Mouse (Mus musculus) neural tube, embryonic 10.5 days (tissue): ENCODE measurements around the gene Polr3h.
"Not testable (repeated sequence)": the region's sequence is repeated elsewhere in the genome, so short reads cannot be mapped to it uniquely, and the experiment has no call there.

Experiments
- DNase-seq: peaks from one replicate; pipeline ENCODE4 v3.0.0-alpha.2; 2017; ENCODE audit warnings: low spot score; ENCODE audit errors: extremely low spot score

The Polr3h gene

DNA sequence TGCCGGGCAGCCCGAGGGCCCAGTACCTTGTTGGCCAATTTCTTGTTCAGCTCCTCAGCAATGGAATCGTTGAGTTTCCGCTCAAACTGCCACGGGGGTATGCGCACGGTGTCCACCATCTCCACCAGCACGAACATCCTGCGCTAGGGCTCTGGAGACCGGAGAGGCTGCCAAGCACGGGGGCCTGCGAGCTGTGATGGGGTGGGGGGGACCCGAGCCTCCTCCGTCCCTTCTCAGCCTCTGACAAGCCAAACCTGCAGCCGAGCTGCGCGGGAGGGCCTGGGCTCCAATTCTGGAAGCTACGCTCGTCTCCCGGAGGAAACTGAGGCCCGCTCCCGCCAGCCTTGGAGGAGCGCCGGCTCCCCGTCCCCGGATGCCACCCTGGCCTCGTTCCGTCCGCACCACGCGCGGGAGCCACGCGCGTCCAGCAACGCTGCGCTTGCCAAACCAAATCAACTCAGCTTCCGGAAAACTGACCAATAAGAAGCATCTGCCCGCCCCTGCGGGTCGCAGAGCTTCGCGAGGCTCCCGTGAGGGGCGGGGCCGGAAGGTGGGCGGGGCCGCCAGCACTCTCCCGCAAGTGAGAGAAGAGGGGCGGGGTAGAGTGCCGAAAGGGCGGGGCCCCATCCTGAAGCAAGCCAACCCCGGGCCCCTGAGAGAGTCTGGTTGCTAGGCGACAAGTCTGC lies at the start of gene Polr3h:
Gene Polr3h (minus strand): TSS at position 481 of the 686 bp plus-strand sequence.
- peak; percentile 95 for DNase-seq

DNA sequence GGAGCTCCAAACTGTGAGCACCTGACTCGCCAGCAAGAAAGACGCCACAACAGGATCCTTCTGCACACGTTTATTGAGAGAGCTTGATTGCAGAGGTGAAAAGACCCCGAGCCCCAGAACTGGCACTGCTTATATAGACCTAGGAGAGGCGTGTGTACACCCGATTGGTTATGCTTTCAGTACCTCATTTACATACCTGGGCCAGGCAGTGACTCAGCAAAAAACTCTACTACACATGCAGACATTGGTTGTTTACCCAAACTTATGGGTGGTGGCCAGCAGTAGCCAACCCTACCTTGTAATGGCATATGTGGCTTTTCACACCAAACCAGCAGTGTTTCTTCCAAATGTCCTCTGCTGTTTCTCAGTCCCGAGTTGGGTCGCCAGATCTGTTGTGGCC lies 49.1 kb upstream of the Polr3h start:
- not testable (repeated sequence) for DNase-seq

DNA sequence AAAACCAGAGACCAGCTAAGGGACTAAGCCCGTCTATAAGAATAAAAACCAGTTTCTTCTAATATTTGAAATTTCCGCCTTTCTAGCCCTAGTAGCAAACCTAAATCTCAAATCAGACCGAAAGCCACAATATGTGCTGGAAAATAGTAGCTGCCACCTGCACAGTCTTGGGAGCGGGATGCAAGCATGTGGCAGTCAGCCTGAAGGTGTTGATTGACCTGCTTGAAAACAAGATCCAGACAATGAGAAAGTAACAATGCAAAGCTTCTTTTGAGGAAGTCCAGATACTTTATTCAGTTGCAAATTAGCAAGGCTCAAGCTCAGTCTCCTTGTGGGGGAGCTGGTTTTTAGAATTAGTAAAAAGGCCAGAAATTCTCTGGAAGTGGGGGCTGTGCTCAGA lies 44.5 kb upstream of the Polr3h start:
- DNase-seq = not testable (repeated sequence)

DNA sequence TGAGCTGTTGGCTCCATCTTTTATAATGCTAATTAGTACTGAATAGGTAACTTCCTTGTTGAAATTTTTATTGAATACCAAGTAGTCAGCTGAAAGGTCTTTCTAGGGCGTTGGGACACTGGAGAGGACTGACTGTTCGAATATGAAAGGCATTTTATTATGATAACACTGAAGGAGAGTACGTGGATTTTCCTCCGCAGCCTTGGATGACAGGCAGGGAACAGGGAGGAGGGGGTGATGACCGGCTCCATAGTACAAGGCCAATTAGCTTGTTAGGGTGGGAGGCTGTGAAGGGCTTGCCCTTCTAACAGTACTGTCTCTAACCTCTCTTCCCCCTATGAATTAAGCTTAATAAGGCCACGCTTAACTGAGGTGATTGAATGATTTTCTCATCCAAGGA lies 43.6 kb upstream of the Polr3h start:
- DNase-seq = not testable (repeated sequence)

DNA sequence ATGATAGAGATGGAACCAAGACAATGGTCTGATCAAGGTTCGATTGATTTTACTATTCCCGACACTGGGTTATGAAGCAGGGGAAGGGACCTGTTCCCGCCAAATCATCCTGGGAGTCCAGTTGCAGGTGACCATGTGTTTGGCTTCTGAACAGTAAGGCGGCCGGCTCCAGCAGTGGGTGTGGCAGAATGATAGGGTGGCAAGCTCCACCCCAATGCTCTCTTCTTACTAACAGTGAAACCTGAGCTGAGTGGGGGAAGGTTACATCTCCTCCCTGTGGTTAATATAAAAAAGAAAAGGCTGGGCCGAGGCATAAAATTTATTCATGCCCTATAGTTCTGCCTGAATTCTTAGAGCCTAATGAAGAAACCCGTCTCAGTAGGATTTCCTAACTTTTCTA lies 43.1 kb upstream of the Polr3h start:
- no peak for DNase-seq

DNA sequence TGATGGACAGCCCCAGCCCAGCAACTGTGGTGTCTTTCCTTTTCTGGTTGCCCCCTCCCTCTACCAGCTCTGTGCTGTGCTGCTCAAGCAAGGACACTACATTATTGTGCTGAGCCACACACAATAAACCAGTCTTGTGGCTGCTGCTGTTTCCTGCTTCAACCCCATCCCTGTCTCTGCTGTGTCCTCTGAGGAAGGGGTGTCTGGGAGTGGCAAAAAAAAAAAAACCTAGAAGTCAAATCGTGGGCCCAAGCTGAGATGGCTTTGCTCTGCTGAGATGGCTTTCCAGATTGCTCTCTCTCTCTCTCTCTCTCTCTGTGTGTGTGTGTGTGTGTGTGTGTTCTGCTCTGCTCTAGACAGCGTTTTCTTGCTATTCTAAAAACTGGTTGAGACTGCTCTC lies 42.4 kb upstream of the Polr3h start:
- DNase-seq = no peak

DNA sequence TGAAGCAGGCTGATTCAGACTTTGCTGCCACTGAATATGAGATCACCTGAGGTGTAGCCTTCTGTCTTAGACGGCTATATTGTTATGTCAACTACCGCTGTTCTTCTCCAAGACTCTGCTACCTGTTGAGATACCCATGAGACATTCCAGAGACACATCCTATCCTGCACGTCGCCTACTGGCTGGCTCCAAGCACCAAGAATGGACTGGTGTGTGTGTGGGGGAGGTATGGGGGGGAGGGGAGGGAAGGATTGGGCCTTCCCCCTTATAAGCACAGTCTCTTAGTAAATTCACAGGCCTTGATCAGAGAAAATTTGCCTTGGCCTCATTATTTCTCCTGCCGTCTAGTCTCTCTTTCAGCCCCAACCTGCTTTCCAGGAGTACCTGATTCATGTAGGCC lies 41.8 kb upstream of the Polr3h start:
- DNase-seq = no peak

DNA sequence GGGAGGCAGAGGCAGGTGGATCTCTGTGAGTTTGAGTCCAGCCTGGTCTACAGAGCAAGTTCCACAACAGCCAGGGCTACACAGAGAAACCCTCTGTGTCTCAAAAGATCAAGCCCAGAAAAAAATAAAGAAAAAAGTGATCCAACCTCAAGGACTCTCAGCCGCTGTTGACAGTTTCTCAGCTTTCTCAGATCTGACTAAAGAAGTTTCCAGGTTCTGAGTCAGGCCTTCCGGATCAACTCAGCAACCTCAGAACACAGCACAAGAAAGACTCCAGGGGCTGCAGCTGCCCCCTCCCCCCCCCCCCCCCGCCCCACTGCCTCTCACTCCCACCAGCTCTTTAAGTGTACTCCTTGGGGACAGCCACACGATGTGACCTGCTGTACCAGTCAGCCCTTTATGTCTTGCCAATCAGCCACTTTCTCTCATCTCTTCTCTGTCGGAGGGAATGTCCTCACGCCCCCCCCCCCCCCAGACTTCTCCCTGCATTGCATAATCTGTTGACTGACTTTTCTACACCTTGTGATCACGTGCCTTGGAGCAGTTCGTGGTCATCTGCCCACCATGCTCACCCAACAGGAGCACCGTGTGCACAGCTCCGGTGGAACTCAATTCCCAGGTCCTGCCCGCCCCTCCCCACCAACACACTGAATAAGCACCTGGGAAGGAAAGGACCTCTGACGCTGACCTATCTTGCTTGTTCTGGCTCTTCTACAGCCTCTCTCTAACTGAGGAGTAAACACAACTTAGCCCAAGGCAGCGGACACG lies 40.2 kb upstream of the Polr3h start:
- no peak for DNase-seq

DNA sequence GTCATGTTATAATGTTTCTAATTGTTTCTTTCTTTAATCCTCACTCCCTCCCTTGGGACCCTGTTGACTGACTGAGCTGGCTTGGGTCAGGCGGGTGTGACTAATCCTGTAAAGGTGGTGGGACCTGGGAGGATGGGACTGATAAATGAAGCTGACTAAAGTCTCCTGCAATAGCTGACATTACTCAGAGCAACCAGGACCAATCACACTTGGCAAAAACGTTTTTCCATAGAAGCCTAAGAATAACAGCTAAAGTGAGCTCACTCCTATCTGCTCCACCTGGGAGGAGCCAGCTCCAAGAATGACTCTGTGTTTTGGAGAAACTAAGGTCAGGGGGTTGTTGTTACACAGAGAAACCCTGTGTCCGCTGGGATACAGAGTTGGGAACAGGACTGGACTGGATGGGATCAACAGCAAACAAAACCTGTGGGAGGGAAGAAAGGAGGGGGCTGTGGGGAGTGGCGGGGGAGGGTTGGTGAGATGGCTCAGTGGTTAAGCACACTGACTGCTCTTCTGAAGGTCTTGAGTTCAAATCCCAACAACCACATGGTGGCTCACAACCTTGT lies 39.0 kb upstream of the Polr3h start:
- DNase-seq = no peak

DNA sequence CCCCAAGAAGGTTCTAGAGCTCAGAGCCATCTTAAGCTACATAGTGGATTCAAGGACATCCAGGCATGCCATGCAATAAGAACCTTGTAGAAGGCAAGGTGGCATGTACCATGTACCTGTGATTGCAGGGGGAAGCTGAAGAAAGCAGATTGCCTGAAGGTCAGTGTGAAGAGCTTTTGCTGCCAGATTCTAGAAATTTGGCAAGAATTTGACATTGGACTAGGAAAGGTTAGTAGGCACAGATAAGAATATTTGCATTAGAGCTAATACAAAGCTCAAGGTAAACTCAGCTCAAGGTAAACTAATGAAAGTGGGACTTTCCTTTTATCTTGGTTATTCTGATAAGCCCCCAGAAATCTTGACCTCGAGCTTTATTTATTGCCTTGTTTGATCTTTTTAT lies 38.2 kb upstream of the Polr3h start:
- DNase-seq = no peak

DNA sequence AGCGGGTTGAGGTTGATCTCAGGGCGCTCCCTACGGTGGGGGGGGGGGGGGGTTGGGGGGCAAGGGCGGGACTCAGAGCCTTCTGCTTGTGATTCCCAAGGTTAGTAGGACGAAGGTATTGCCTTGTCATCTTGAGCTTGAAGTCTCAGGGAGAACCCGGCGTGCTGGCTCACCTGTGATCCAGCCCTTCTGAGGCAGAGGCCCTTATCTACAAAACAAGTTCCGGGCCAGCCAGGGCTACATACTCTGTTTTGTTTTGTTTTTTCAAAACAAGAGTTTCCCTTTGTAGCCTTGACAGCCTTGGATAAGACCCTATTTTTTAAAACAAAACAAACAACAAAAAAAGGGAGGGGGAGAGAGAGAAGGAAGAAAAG lies 35.0 kb upstream of the Polr3h start:
- no peak for DNase-seq

DNA sequence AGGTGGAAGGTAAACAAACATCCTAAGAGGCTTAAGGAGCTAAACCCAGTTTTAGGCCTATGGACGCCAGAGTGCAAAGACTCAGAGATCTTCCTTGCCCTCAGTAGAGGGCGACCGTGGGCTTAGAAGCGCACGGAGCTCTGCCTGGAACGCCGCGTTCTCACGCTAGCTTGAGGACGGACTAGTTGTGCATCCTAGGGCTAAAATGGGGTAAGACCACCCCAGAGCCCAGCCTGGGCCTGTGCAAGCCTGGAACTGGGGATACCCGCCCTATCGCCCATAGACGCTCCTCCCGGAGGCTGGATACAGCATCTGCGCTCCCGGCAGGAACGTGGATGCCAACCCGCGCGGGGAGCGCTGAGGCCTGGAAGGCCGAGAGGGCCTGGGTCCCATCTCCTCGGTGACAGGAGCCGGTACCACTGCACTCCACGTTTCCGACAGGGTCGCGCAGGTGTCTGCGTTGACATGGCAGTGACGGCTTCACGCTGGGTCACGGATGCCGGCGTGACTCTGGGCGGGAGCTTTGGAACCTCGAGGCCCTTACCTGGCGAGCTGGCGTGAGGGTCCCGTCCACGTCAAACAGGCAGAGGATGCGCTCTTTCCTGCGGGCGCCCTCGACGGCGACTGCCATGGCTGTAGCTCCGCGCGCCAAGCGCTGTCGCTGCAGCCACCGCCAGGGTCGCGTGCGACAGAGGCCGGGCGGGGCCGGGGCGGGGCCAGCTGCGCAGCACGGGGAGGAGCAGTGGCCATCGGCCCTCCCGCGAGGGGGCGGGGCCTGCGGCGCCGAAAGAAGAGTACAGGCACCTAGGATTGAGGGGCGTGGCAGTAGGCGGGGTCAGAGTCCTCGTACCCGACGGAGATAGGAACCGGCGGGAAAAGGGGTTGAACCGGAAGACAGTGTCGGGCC lies 34.4 kb upstream of the Polr3h start, which contains the start of gene Pmm1:
Gene Pmm1 (minus strand): TSS at position 760 of the 907 bp plus-strand sequence.
- DNase-seq = peak; percentile 99

DNA sequence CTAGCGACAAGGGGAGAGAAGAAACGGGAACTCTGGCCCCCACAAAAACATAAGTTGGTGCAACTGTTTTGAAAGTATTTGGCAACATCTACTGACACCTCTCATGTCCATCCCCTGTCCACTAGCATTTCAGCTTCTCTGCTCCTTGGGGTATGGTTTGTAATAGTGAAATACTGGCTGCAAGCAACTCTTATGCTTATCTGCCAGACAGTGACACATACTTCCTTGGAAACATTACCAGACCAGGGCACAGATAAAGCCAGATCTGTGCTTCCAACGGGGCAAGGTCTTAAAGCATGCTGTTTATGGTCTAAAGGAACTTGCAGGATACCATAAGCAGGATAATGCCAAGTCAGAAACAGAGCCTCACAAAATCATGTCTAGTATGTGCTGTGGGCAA lies 32.9 kb upstream of the Polr3h start:
- DNase-seq = no peak

DNA sequence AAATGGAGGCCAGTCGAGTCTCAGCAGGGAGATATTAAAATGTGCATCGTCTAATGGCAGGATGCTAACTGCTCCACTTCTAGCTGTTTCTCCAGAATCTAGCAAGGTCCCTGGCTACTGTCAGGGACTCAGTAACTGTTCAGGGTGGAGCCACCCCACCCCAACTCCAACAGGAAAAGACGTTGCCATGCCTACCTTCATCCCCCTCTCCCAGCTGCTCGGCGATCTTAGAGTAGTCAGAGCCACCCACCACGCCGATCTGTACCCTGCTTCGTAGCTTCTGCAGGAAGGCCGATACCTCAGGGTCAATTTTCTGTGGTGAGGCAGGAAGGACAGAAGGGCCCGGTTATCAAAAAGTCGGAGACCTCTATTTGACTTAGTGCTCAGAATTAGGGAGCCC lies 31.6 kb upstream of the Polr3h start:
- DNase-seq = no peak

DNA sequence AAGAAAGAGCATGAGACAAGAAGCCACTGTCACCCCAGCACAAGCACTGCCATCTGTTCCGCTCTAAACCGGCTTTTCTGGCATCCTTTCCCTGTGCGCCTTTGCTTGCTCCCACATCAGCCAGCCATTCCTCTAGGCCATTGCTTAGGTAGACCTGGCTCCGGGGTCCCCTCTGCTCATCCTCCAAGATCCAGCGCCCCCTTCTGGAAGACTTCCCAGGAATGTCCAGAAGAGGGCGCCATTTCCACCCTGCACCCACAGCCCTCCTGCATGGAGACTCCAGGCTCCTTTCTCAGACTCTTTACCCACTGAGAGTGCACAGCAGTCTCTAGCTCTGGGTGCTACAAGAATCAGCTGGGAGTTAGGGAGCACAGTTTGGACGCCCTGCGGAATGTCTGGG lies 30.4 kb upstream of the Polr3h start:
- DNase-seq = peak; percentile 57

DNA sequence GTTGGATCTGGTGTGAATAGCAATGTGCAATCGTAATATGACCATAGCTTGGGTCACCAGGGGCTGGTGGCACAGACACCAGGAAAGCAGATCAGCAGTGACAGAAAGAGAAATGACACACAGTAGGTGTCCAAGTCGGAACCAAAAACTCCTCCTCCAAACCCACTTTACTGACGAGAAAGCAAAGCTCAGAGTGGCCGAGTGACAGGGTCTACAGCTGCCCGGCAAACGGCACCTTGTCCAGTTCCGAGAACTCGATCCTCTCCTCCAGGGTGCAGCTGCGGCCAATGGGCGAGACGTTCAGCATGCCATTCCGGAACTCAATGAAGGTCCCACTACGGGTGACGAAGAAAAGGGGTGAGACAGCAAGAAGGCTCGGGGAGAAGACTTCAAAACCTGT lies 29.4 kb upstream of the Polr3h start:
- DNase-seq = no peak

DNA sequence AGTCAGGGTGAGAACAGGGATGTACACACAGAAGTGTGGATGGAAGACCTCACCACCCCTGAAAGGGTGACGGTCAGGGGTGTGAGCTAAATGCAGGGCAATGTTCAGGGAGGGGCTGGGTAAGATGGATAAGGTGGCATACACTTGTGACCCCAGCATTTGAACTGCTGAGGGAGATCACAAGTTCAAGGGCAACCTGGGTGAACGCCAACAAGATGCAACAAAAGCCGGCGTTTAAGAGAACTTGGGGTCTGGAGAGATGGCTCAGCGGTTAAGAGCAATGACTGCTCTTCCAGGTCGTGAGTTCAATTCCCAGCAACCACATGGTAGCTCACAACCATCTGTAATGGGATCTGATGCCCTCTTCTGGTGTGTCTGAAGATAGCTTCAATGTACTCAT lies 28.7 kb upstream of the Polr3h start:
- no peak for DNase-seq

DNA sequence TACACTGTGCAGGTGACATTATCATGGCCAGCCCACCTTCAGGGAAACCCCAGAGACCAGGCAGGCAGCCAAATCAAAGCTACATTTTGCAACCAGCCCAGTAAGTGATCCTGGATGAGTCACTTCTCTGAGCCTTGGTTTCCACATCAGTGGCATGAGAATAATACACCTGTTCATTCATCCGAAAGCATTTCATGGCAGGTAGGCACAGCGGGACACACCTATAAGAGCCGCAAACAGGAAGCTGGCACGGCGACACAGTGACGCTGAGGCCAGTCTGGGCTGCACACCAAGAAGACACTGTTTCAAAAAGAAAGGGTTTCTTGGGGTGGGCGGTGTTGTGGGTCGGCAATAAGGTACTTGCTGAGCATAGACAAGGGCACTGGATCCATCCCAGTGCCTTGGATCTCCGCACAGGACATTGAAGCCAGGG lies 28.1 kb upstream of the Polr3h start:
- DNase-seq = no peak

DNA sequence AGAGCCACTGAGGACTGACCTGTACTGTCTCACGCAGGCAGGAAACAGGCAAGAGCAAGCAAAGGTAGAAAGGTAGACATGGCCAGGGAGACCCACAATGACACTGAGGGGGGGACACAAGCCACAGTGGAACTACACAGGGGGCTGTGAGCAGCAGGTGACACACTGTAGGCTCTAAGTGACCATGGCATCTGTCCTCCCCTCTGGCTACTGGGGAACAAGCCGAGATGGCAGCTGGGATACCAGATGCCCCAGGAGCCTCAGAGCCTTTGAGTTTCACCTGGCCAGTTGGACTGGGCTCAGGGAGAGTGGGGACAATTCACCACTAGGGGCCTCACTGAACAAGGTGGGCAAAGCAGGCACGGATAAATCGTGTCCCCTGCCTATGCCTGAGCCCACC lies 26.3 kb upstream of the Polr3h start:
- no peak for DNase-seq

DNA sequence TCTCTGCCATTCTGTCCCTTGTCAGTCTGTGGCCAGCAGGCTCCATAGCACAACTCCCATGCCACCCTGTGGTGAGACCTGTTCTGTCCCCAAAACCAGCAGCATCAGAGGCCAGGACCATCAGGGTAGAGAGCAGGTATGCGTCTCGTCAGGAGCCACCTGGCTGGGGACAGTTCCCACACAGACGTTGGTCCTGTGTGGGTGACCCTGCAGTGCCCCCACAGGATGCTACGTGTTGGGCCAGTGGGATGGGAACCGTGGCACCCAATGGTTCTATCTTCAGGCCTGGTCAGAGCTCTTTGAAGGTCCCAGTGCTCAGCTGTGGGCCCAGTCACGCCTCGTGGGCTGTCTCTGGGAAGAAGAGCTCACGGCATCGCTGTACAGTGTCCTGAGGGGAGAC lies 25.1 kb upstream of the Polr3h start:
- DNase-seq = no peak

DNA sequence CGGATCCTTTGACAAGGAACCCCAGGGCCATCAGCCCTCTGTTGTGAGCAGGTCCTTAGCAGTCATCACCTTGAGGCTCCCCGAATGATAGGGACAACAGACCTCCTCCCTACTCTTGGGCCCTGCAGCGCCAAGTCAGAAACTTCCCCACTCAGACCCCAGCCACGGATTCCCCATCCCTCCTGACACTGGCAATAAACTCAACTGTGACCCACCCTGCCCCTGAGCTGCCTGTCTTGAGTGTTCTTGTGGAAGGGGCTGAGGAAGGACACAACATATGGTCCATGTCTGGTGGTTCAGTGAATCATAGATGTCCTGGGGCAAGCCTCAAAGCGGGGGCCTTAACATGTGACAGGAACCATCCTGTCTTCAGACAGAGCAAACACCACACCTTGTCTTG lies 24.7 kb upstream of the Polr3h start:
- no peak for DNase-seq
